Mouse (Mus musculus) C2C12 (cell line): Measurements from ENCODE around the gene Pdzrn3.

ENCODE experiments used
- CTCF ChIP-seq: IDR thresholded peaks from one replicate; pipeline ENCODE4 v1.5.1; 2011; ENCODE audit not compliant: control insufficient read depth, insufficient read depth, insufficient read length
- MAX ChIP-seq: IDR thresholded peaks from one replicate; pipeline ENCODE4 v1.6.1; 2011; ENCODE audit warnings: mild to moderate bottlenecking, control low read depth

- TF ChIP-seq CTCF (no peak), MAX (no peak)
Observed at GRCm38 (mm10) chr6:101327741-101328140, 50.0 kb downstream of the Pdzrn3 start.
